Mouse (Mus musculus) cerebellum, adult 2 months (tissue): Measurements from ENCODE around the gene Mcm3. TPM values are rescaled to one million over a fixed set of nuclear protein-coding genes. Genes with fewer than 3 reads are reported as not detected.

Experiments used
- DNase-seq, 2 experiments: peaks; one replicate each; pipeline ENCODE4 v3.0.0; 2021
- H3K27ac ChIP-seq: fragments of 200-500 bp; 2 replicates; pipeline ENCODE4 v1.5.1; 2012; ENCODE audit warnings: low read length, control low read depth, inconsistent platforms; ENCODE audit not compliant: insufficient read depth
- H3K27me3 ChIP-seq: fragments of 200-500 bp; 2 replicates; pipeline ENCODE4 v1.6.1; 2012; ENCODE audit warnings: inconsistent platforms, mild to moderate bottlenecking, low read length, moderate library complexity; ENCODE audit not compliant: control insufficient read depth, insufficient read depth
- H3K4me1 ChIP-seq: fragments of 200-500 bp; 2 replicates; pipeline ENCODE4 v1.6.1; 2011; ENCODE audit warnings: low read length; ENCODE audit not compliant: control insufficient read depth, insufficient read depth
- H3K4me3 ChIP-seq: fragments of 200-500 bp; replicated peaks from 2 replicates; pipeline ENCODE3; 2011; ENCODE audit warnings: mild to moderate bottlenecking, low read depth, low read length, control low read depth; ENCODE audit not compliant: insufficient read depth
- CTCF ChIP-seq: fragments of 200-500 bp; IDR thresholded peaks from 2 replicates; pipeline ENCODE4 v1.5.1; 2011; ENCODE audit warnings: low read depth, mild to moderate bottlenecking, control low read depth, low read length, moderate library complexity, borderline replicate concordance; ENCODE audit not compliant: insufficient read depth
- POLR2A ChIP-seq: fragments of 200-500 bp; IDR thresholded peaks from 2 replicates; pipeline ENCODE4 v1.6.1; 2011; ENCODE audit warnings: low read length, control low read depth, borderline replicate concordance; ENCODE audit not compliant: insufficient read depth
- WGBS: fragments of 180-500 bp; shearing (Covaris S2); methylation state at CpG from one replicate; pipeline ENCODE4 v1.1.7; 2018; 5-methylcytosine and 5-hydroxymethylcytosine counted together
- polyA plus RNA-seq: library from polyadenylated mRNA; depleted of rRNA; stranded (reverse); fragments of >200 nt; gene quantifications from 2 replicates; pipeline ENCODE4 v1.2.3, GENCODE M21; 2012; rRNA removed

The Mcm3 gene
- polyA plus RNA-seq, 1 experiment = 2.8 TPM

- DNase-seq = no peak
- Histone ChIP-seq H3K27ac (no peak overlapping the region), H3K4me3 (no peak overlapping the region), H3K4me1 (no peaks in the 10 kb centered on the region), H3K27me3 (no peaks in the 10 kb centered on the region)
- 82% methylated on average over 4 of the region's 4 CpGs for WGBS
- no peak for TF ChIP-seq CTCF
- no peak for TF ChIP-seq POLR2A
Observed at GRCm38 (mm10) chr1:20761411-20761810, 58.7 kb downstream of the Mcm3 start.

- no peak overlapping the region for H3K27ac ChIP-seq
- H3K4me1 ChIP-seq = no peaks in the 10 kb centered on the region
- no peak for TF ChIP-seq POLR2A
- TF ChIP-seq CTCF = no peak
- WGBS = 91% methylated on average over 5 of the region's 5 CpGs
- no peak for DNase-seq
- H3K4me3 ChIP-seq = no peak overlapping the region
- H3K27me3 ChIP-seq = no peaks in the 10 kb centered on the region
Observed at GRCm38 (mm10) chr1:20760331-20760730, 59.8 kb downstream of the Mcm3 start.

GRCm38 (mm10) chr1:20759799-20760198 lies 60.3 kb downstream of the Mcm3 start:
- 82% methylated on average over 10 of the region's 10 CpGs for WGBS
- Histone ChIP-seq H3K4me1 (no peaks in the 10 kb centered on the region), H3K4me3 (no peak overlapping the region), H3K27me3 (no peaks in the 10 kb centered on the region), H3K27ac (no peak overlapping the region)
- TF ChIP-seq CTCF = no peak
- TF ChIP-seq POLR2A = no peak
- DNase-seq = peak in 1 of 2 experiments; percentile 10

GRCm38 (mm10) chr1:20757586-20757985 lies 62.5 kb downstream of the Mcm3 start:
- Histone ChIP-seq H3K4me3 (no peak overlapping the region), H3K27ac (no peak overlapping the region), H3K27me3 (no peaks in the 10 kb centered on the region), H3K4me1 (no peaks in the 10 kb centered on the region)
- 73% methylated on average over 3 of the region's 3 CpGs for WGBS
- no peak for DNase-seq
- no peak for TF ChIP-seq CTCF
- TF ChIP-seq POLR2A = no peak

- no peak for TF ChIP-seq CTCF
- TF ChIP-seq POLR2A = no peak
- H3K27ac ChIP-seq = no peak overlapping the region
- H3K4me1 ChIP-seq = no peaks in the 10 kb centered on the region
- no peak overlapping the region for H3K4me3 ChIP-seq
- 88% methylated on average over 10 of the region's 10 CpGs for WGBS
- no peak for DNase-seq
- H3K27me3 ChIP-seq = no peaks in the 10 kb centered on the region
Observed at GRCm38 (mm10) chr1:20754439-20754838, 65.7 kb downstream of the Mcm3 start.

Other genes starting within 250 kb of the Mcm3 start
- 0.02 TPM in 2 replicates for gene Pkhd1, start 202.2 kb downstream of the Mcm3 start, polyA plus RNA-seq
- gene Il17a, start 89.4 kb downstream of the Mcm3 start, polyA plus RNA-seq = not detected in 2 replicates
- gene Il17f, start 29.7 kb downstream of the Mcm3 start, polyA plus RNA-seq = not detected in 2 replicates
- 112 and 134 TPM in 2 replicates for gene Paqr8, start 70.3 kb upstream of the Mcm3 start, polyA plus RNA-seq
- 2.1 and 3.0 TPM in 2 replicates for gene Efhc1, start 131.3 kb upstream of the Mcm3 start, polyA plus RNA-seq